Mouse (Mus musculus) CD4-positive, CD25-positive, alpha-beta regulatory T cell, adult 2 months (primary cell): ENCODE measurements around the gene Adipor1.
A peak's percentile ranks its signal among the peaks of the same experiment; 100 is the strongest.

ENCODE experiments used
- DNase-seq: peaks from one replicate; pipeline ENCODE4 v3.0.0-alpha.2; 2012; ENCODE audit warnings: low read depth, low spot score

Gene Adipor1

GRCm38 (mm10) chr1:134415168-134415831 is at the start of gene Adipor1:
Gene Adipor1, plus strand, starts transcription at chr1:134415378.
- DNase-seq = peak; percentile 95

GRCm38 (mm10) chr1:134365491-134365890 is 49.7 kb upstream of the Adipor1 start:
- no peak for DNase-seq

- peak; percentile 64 for DNase-seq
Measured at GRCm38 (mm10) chr1:134368777-134369337, 46.3 kb upstream of the Adipor1 start.

- DNase-seq = no peak
Measured at GRCm38 (mm10) chr1:134374124-134374523, 41.1 kb upstream of the Adipor1 start.

GRCm38 (mm10) chr1:134381051-134381450 is 34.1 kb upstream of the Adipor1 start:
- no peak for DNase-seq

GRCm38 (mm10) chr1:134381795-134382625 is 33.2 kb upstream of the Adipor1 start:
- DNase-seq = peak; percentile 10

- no peak for DNase-seq
Measured at GRCm38 (mm10) chr1:134384581-134384980, 30.6 kb upstream of the Adipor1 start.

GRCm38 (mm10) chr1:134385176-134385575 is 30.0 kb upstream of the Adipor1 start:
- DNase-seq = no peak

GRCm38 (mm10) chr1:134385666-134386065 is 29.5 kb upstream of the Adipor1 start, which contains the start of gene 4933406M09Rik:
Gene 4933406M09Rik, plus strand, starts transcription at chr1:134385940.
- DNase-seq = no peak

- no peak for DNase-seq
Measured at GRCm38 (mm10) chr1:134393827-134394226, 21.4 kb upstream of the Adipor1 start.

GRCm38 (mm10) chr1:134398210-134398609 is 17.0 kb upstream of the Adipor1 start:
- DNase-seq = no peak

GRCm38 (mm10) chr1:134399735-134400134 is 15.4 kb upstream of the Adipor1 start:
- DNase-seq = peak; percentile 20

GRCm38 (mm10) chr1:134405509-134406413 is 9.4 kb upstream of the Adipor1 start, which contains the start of gene Cyb5r1:
Gene Cyb5r1, plus strand, starts transcription at chr1:134405559.
- DNase-seq = peak; percentile 82

- DNase-seq = no peak
Measured at GRCm38 (mm10) chr1:134406414-134406771, 8.8 kb upstream of the Adipor1 start.

- DNase-seq = no peak
Measured at GRCm38 (mm10) chr1:134408080-134408479, 7.1 kb upstream of the Adipor1 start.

GRCm38 (mm10) chr1:134411706-134412629 is 3.2 kb upstream of the Adipor1 start:
- no peak for DNase-seq

GRCm38 (mm10) chr1:134414038-134414437 is 1.1 kb upstream of the Adipor1 start:
- DNase-seq = no peak

GRCm38 (mm10) chr1:134414501-134415167 is 544 bp upstream of the Adipor1 start:
- no peak for DNase-seq

GRCm38 (mm10) chr1:134418414-134418975 is 3.3 kb downstream of the Adipor1 start:
- DNase-seq = no peak
